Mouse (Mus musculus): ENCODE data around the gene Wnt6.

DNA sequence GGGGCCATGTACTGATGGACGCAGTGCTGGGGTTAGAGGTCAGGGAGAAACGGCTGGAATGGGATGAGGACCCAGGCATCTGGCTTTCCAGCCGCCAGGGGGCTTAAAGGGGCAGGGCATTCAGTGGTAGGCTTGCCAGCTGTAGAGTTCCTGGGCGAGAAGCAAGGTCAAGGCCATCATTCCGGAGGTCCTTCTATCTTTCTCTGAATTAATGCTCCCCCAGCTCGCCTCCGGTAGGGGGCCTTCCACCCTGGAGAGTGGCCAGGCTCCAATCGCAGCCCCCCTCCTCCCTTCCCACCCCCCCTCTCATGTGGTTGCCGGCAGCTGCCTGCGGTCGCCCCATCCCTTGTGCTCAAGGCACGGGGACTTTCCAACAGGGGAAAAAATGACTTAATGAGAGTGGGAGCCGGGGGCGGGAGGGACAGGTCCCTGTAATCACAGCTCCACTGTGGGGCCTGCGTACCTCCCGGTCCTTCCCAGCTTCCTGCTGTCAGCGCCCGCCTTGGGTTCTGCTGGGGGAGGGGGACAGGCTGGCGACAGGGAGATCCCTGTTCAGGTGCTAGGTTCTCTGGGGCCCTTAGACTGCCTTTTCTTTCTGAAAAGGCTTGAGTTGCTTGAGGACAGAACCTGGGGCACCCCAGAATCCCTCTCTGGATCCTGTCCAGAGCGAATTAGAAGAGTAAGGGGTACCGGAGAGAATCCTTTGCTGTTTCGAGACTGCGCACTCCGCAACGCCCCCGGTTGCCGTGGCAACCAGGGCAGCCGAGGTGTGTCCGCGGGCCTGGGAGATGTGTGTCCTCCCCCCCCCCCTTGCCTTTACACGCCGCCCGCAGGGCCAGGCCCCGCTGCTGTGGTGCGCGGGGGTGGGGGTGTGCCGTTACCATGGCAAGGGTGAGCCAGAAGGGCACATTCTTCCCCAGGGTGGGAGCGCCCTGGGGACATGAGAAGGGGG is 34.9 kb downstream of the Wnt6 start:
- TF ChIP-seq CTCF (IDR thresholded peaks at IDR 0.05; ENCODE audit: low read depth) (peak; percentile 30), EP300 (IDR thresholded peaks at IDR 0.05; ENCODE audit: low read depth) (no peak)

All from heart, postnatal 0 days (tissue).